Mouse (Mus musculus): ENCODE measurements around the gene Cxcr4. TPM values are rescaled to one million over a fixed set of nuclear protein-coding genes. Genes with fewer than 3 reads are reported as not detected.

Cxcr4 gene
- 10 to 100 TPM; 11.2 to 19.1 TPM for total RNA-seq (2021)
- long read RNA-seq, experiment 1, partial matches to known transcripts, result 0 of 1 reads
- long read RNA-seq, experiment 1, other reads (novel, unspliced or antisense), result 1 of 1 reads
- long read RNA-seq, experiment 2, partial matches to known transcripts, result 0 of 1 reads
- long read RNA-seq, experiment 2, other reads (novel, unspliced or antisense), result 0 of 1 reads

DNA sequence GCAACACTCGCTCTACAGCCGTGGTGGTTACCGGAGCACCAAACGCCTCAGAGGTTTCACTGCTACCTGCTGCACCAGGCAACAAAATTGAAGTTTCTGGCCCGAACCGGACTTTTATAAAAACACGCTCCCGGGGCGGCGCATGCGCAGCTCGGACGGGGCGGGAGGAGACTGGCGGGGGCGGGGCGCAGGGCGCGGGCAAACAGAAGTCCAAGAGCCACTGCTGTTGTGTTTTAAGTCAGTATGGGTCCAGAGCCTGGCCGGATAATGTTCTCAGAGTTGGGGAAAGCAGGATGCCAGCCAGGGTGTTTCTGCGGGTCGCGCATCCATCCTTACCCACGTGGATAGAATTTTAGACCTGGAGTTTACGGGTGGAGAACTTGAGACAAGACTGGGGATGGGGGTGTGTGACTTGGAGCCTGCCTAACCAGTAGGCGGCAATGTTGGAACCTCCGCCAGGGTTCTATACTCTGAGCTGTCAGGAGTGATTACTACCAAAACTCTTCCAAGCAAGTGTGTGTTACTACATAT lies at the start of gene Cxcr4:
Gene Cxcr4, minus strand, starts transcription at position 83 of the 531 bp plus-strand sequence.
- intact Hi-C loops (cut with DNase I), result loop anchor here (2.0 to 5.0 kb wide), 4 partner anchors 115 to 233 kb away; no protein-coding TSS in a partner anchor
- peak; percentile 85 to 89 for DNase-seq

DNA sequence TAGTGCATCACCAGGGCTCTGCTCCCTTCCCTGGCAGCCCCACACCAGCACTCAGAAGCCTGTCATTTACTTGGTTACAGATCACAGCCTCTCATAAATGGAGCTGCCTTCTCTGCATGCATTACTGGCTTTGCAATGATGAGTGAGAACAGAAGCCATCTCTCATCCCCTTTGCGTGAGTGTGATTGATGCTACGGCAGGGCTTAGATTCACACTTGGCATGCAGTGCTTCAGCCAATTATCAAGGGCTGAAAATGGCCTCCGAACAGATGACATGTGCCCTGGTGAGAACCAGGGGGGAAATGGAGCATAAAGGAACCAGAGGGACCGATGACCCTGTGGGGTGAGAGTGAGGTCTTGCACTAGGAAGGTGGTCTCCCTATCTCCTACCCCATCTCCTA lies 47.6 kb upstream of the Cxcr4 start:
- intact Hi-C loops (cut with DNase I), result no loop called here
- no peak for DNase-seq

DNA sequence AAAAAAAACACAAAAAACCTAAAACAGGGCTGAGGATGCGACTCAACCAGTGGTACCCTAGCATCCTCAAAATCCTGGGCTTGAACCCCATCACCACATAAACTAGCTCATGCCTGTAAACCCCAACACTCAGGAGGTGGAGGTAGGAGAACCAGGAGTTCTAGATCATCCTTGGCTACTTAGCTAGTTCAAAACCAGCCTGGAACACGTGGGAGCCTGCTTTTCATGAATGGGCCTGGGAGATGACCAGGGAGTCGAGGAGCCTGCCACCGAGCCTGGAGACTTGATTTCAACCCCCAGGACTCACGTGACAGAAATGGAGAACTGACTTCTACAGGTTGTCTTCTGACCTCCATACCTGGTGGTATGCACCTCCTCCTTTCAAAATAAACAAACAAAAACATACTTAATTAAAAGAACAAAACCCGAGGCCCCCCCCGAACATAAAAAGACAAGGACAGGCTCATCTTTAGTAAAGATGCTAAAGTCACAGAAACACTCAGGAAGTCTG lies 45.2 kb upstream of the Cxcr4 start:
- intact Hi-C loops (cut with DNase I), result no loop called here
- DNase-seq, result no peak

DNA sequence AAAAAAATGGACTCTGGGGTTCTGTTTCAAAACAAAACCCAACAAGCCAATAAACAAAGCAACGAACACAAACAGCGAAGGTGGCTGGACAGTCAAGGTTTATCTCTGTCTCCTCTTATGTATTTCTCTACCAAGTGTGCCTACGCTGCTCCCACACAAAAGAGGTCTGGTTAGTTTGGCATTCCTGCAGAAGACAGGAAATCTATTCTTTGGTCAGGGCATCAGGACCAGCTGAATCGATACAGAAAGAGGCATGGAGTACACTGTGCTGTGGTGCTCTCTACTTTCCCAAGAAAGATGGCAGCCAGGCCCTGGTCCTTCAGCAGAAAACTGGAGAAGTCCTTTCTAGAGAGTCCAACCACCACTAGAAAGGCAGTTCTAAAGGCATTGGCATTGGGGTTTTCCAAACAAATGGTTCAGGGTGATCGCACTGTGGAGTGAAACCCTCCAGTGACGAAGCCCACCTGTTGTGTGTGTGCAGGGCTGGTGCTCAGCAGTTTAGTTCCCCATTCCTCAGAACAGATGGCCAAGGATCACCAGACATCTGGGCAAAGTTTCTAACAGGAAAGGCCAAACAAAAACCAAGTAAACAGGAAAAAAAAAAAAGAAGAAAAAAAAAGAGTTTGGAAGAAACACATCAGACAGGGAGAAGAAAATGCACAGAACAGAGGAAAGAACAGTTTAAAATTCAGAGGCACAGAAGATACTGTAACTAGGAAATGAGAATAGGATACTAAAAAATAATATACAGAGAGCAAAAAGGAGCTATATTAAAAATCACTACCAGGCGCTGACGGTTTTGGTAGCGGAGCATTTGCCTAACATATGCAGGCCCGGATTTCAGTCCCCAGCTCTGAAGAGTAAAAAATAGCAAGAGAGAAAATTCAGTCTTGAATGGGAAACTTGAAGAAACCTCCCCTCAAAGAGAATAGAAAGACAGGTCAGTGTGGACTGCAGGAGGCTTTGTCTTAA lies 44.5 kb upstream of the Cxcr4 start:
- no peak for DNase-seq
- intact Hi-C loops (cut with DNase I), result no loop called here

DNA sequence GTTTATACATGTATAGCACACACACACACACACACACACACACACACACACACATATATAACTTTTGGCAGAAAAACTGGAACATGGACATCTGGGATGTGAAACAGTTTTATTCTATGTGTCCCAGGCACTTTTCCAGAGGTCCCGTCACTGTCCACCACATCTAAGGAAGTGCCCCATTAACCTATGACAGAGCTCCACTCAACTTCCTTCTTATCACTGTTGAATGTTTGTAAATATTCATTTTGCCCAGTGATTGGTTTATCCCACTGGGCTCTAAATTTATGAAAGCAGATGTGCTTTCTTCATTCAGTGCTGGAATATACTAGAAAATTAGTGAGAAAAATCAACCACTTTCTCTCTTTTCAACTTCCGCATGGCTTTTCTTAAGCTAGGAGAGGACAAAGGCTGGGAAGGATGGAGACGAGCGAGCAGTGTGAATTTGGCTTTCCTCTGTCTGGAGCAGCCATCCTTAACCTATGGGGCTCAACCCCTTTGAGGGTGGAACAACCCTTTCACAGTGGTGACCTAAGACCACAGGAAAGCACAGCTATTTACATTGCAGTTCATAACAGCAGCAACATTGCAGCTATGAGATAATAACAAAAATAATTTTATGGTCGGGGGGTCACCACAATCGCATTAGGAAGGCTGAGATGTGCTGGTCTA lies 41.8 kb upstream of the Cxcr4 start:
- intact Hi-C loops (cut with DNase I), result no loop called here
- DNase-seq, result no peak

DNA sequence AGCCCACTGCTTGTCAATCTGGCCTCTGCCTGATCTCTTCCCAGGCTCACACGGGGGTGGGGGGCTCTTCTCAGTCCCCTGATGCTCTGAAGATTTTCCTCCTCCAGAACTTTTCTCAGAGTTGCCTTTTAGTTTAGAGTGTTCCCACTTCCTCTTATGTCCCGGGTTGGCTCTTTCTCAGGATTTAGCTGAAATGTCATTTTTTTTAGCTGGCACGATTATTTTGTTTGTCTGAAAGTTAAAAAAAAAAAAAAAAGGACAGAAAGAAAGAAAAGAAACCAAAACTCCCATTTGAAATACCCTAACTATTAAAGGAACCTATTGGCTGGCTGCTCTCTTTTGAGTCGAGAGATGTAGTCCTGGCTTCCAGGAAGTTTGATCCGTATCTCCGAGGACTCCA lies 40.4 kb upstream of the Cxcr4 start:
- intact Hi-C loops (cut with DNase I), result no loop called here
- DNase-seq, result no peak

DNA sequence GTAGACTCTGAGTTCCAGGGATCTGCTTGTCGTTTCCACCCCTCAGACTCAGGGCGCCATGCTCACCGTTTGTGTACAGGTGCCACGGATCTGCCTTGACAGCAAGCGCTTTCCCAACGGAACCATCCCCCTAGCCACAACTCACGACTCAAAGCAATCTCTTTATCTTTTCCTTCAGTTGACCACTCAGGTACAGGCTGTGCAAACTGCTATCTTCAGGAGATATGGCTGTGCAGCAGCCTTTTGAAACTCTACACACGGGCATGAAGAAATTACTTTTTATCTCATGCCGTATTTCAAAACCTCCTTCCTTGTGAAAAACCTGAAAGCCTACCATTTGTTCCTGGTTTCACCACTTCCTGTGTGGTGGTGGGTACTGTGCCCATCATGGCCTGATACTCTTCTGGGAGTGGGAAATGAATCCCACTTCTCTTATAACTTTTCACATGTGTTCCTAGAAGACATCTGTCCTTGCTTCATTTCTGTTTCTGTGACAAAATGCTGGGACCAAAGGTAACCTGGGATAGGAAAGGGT lies 34.1 kb upstream of the Cxcr4 start:
- intact Hi-C loops (cut with DNase I), result no loop called here
- no peak for DNase-seq

DNA sequence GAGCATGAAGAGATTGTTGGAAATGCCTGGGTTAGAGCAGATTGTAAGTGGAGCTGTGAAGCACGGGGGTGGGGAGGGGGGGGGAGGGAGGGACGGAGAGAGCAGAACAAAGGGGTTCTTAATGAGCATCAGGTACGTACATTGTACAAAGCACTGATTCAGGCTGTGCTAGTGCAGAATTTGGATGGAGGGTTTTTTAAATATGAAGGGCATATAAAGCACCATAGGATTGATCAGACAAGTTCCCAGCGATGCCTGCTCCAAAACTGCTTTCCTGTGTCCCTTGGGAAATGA lies 31.4 kb upstream of the Cxcr4 start:
- DNase-seq, result no peak
- intact Hi-C loops (cut with DNase I), result no loop called here

DNA sequence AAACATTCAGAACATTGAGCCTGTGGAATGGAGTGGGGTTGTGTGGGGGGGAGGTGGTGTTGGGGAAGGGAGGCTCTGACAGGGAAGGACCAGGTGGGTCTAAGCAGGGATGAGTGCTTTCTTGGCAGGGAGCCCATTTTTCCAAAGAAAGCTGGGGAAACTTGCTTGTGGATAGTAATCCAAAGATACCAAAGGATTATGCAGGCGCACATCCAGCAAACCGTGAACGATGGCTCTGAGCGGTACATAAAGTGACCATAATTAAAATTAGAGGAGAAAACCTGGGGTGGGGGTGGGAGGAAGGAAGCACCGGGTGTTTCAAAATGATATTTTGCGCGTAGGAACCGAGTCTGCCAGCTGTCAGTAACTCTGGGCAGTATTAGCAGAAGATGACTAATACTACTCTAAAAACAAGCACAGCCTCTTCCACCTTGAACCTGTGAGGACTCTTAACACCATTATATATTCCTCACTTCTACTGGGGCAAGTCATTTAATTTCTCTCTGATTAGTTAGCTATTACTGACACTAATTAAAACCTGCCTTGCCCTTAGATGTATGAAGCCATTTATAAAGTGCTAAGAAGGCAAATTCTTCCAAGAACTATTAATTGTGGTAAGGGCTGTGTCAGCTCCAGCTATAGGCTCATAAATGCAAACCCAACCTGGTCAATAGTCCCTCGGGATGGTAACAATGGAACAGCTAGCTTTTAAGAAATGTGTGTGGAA lies 30.9 kb upstream of the Cxcr4 start:
- intact Hi-C loops (cut with DNase I), result no loop called here
- no peak for DNase-seq

DNA sequence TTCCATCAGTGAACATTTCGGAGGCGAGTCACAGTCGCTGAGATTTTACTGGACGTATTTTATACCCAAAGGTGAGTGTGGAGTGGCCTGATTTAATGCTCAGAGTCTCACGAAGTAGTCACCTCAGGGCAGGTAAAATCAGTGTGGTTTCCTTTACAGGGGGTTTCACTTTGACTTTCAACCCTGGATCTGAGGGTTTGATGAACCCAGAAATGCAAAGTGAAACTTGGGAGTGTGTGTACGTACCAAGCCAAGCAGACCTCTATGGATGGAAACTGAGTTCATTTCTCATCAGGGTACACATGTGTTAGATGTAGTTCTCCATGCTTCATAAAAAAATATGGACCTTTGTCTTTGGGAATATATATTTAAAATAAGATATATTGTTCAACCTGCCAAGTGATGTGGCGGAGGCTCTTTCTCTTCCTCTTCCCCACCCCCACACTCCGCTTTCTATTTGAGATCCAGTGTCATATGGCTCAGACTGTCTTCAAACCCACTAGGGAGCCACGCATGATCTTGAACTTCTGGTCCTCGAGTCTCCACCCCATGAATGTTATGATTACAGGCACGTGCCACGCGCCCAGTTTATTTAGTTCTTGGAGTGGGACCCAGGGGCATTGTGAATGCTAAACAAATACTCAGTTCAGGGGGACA lies 25.7 kb upstream of the Cxcr4 start:
- no peak for DNase-seq
- intact Hi-C loops (cut with DNase I), result no loop called here

DNA sequence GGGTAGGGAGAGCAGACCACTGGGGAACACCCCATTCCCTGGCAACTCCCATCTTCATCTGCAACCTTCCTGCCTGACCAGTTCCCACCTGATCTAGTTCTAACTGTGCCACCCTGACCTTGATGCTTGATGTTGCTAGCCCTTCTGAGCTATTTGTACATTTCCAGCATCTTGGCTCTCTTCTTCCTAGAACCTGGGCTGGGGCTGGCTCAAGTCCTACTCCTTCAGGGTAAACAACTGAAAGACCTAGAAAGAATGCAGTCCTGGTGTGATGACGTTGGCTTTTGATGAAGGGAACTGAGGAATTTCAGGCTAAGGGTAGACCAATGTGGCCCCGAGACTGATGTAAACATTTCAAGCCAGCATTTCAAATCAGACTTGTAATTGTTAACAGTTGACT lies 24.5 kb upstream of the Cxcr4 start:
- no peak for DNase-seq
- intact Hi-C loops (cut with DNase I), result no loop called here

DNA sequence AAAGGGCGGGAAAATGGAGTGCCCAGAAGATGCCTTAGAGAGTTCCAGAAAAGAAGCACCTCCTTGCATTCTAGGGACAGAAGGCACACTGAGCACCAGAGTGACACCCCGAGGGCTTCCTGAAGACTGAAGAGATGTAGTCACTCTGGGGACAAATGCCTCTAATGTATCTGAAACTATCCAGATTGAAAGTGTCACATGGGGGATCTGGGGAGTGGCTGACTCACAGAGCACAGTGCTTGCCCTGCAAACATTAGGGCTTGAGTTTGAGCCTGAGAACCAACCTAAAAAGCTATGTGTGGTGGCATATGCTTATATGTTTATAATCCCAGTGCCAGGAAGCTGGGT lies 23.3 kb upstream of the Cxcr4 start:
- intact Hi-C loops (cut with DNase I), result no loop called here
- DNase-seq, result no peak

DNA sequence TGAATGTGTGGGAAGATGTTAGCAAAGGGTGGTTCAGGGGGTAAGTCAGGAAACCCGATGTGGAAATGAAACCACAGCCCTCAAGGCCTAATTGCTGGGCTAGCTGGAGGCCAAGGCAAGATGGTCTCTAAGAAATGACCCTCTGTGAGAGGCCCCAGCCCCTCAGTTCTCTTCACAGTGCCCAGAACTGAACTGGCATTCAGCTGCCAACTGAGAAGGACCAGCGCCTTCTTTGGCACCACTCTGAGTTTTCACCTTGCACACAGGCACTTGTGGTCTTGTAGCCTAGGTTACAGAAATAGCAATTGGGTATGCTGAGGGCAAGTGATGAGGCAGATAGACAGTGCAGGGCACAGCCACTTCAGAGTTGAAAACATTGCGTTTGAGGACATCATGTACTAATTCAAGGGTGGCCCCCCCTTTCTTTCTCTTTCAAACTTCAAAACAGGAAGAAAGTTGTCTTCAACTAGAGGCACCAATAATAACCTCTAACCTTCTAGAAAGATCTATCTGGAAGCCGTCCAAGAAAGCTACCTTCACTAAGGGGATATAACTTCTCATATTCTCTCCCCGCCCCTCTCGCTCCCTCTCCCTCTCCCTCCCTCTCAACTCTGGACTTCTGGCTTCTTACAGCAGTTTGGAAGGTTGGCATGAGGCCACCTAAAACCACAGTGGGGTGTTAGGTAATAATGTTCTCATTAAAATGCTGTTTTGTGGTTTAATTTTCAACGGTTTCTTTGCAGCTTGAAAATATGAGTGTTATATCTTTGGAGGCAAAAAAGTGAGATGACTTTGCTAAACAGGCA lies 22.8 kb upstream of the Cxcr4 start:
- intact Hi-C loops (cut with DNase I), result no loop called here
- DNase-seq, result peak; percentile 14 to 42

DNA sequence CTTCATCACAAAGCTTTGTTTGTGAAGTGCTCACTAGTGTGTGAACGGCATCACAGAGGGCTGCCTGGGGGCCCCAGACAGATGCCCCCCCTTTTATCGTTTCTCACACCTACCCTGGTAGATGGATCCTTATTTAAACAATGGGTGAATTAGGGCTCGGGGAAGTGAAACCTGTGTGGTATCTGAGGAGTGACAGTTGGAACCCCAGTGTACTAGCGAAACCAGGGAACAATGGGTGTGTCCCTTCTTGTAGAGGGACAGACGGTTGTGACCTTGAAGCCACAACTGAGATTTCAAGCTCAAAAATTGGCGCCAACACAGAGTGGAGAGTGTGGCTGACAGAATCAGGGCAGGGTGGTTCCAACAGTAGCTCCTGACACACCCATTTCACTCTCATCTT lies 16.0 kb upstream of the Cxcr4 start:
- intact Hi-C loops (cut with DNase I), result no loop called here
- DNase-seq, result no peak

DNA sequence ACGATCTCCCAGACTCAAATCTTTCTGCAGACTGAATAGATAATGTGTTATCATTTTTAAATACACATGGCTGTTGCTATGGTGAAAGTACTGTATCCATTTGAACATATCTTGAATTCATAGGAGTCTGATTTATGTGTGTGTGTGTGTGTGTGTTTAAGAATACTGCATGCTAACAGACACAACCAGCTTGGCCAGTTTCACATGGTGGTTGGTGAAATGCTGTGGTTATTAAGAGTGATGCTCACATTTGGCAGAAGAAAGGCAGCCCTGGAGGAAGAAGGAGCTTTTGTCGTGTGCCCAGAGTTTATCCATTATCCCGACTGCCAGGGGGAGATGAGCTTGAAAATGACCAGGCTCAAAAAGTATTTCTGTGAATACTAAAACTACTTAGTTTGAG lies 15.3 kb upstream of the Cxcr4 start:
- intact Hi-C loops (cut with DNase I), result no loop called here
- DNase-seq, result no peak

DNA sequence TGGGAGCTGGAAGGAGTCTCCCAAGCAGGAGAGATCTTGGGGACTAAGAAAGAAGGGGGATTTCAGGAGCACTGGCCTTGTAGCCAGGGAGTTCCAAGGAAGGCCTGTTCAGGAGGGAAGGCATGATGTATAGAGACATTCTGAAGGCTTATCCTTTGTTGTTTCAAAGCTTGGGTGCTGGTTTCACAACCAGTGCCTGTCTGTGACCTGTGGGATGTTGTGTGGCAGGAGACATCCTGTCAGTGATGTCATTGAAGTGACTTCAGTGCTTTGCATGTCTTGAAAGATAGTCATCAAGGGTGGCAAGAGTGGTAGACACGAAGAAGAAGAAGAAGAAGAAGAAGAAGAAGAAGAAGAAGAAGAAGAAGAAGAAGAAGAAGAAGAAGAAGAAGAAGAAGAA lies 13.7 kb upstream of the Cxcr4 start:
- DNase-seq, result no peak
- intact Hi-C loops (cut with DNase I), result no loop called here

DNA sequence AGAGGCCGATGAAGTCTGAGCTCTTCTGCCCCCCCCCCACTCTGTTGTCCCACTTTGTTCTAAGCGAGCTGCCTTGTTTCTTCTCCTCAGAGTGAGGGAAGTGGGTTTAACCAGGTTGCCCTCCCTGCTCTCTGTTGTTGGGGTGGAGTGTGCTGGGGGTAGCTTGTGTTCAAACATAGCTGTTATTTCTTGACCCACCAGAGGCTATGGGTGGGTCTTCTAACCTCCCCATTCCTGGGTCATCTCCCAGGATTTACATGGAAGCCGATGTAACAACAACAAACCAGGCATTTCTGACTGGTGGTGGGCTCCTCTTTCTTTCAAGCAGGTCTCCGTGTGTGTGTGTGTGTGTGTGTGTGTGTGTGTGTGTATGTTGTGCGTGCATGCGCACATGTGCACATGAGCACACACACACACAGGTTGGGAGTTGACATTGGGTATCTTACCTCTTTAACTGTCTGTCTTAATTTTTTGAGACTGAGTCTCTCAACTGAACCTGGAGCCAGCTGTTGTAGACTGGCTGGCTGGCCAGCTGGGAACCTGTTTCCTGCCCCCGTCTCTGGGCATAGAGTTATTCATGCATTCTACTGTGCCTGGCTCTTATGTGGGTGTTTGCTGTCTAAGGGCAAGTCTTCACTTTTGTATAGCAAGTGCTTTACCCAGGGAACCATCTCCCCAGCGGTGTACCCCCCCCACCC lies 10.7 kb upstream of the Cxcr4 start:
- intact Hi-C loops (cut with DNase I), result no loop called here

DNA sequence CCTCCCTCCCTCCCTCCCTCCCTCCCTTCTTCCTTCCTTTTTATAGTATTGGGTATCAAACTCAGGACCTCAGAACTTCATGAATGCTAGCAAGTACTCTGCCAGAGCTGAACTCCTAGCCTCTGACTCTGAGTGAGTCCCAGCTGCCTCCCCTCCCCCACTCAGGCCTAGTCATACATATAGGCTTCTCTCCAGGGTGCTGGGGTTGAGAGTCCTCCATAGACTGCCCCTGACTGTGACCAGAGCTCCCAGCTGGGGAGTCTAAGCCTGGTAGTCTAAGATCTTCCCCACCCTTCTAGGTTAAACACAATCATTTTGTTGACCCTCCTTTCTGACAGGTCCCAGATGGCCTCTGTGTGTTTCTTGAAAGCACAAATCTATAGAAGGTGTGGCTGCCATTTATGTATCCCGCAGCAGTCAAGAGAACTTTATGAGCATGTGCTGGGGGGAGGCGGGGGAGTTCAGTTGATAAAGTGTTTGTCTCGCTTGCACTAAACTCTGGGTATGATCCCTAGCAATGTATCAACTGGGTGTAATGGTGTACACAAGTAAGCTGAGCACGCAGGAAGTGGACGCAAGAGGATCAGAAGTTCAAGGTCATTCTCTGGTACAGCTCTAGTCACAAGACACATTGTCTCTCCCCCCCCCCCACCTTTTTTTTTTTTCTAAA lies 10.1 kb upstream of the Cxcr4 start:
- DNase-seq, result no peak
- intact Hi-C loops (cut with DNase I), result no loop called here

More for the DNA sequence above, 10.7 kb upstream of the Cxcr4 start:
- no peak for DNase-seq
